Mouse (Mus musculus) G1E (cell line): ENCODE data around the gene Mmp28.

Experiments
- CTCF ChIP-seq: IDR thresholded peaks from 2 replicates; pipeline ENCODE4 v1.5.1; 2012; ENCODE audit warnings: low read depth, low read length, inconsistent platforms, mixed read lengths
- GATA1 ChIP-seq: IDR thresholded peaks from 2 replicates; pipeline ENCODE4 v1.6.1; 2012; ENCODE audit warnings: borderline replicate concordance, low read length, inconsistent platforms, mixed read lengths
- GATA2 ChIP-seq: IDR thresholded peaks from 2 replicates; pipeline ENCODE4 v1.6.1; 2012; ENCODE audit warnings: low read depth, low read length, inconsistent platforms, borderline replicate concordance
- POLR2AphosphoS5 ChIP-seq: IDR thresholded peaks from 2 replicates; pipeline ENCODE4 v1.6.1; 2012; ENCODE audit warnings: low read depth, low read length, inconsistent platforms; ENCODE audit not compliant: insufficient replicate concordance
- TAL1 ChIP-seq: conservative IDR thresholded peaks from 2 replicates; pipeline ENCODE4 v1.6.1; 2012; ENCODE audit warnings: low read depth, low read length, inconsistent platforms, mixed read lengths

DNA sequence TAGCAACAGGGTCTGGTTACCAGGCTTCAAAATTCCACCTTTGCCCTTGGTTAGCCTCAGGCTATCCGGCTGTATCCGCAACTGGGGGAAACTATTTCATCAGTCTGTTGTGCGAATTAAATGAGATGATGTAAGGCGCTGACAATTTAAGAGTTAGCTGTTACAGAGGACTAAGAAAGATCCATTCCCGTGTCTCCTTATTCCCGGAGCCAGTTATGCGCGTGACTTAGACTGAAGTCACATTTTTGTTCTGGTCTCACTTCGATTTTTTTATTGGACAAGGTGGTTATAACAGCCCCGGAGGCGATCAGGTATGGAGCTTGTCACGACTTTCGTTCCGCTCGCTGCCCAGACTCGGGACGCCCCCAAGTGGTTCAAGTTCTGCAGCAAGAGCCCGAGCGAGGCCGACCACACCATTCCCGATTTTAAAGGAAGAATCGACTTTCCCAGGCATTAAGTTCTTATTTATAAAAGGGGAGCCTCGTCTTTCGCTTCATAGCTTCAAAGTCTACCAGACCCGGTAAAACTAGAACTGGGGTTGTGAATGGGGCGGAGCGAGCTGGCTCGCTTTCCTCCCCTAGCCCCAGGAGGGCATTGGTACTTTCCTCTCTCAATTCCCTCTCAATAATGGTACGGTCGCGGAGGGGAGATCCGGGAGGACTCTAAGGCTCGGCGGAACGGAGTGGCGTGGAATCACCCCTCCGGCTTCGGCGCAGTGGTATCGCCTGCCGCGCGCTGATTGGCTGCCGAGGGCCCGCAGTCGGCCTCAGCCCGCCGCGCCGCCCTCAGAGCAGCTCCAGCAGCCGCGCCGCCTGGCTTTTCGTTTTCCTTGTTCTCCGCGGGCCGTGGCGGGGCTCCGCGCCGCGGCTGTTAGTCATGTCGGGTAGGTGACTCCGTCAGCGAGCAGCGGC, 9.7 kb upstream of the Mmp28 start, which contains the start of gene Taf15:
- TF ChIP-seq GATA1 (no peak), CTCF (no peak), POLR2AphosphoS5 (no peak), GATA2 (no peak), TAL1 (no peak)
